Mouse (Mus musculus): ENCODE results near the gene Nap1l5.
A peak's percentile ranks its signal among the peaks of the same experiment; 100 is the strongest.

Gene Nap1l5

GRCm38 (mm10) chr6:58904551-58904950, 2.3 kb downstream of the Nap1l5 start:
- no peak for DNase-seq

- DNase-seq, result peak; percentile 51
Measured at GRCm38 (mm10) chr6:58903171-58903570, 3.7 kb downstream of the Nap1l5 start.

GRCm38 (mm10) chr6:58900536-58900935, 6.3 kb downstream of the Nap1l5 start:
- DNase-seq, result no peak

GRCm38 (mm10) chr6:58899076-58899475, 7.8 kb downstream of the Nap1l5 start:
- no peak for DNase-seq

- no peak for DNase-seq
Measured at GRCm38 (mm10) chr6:58896648-58897047, 10.2 kb downstream of the Nap1l5 start.

- DNase-seq, result no peak
Measured at GRCm38 (mm10) chr6:58894994-58895393, 11.9 kb downstream of the Nap1l5 start.

GRCm38 (mm10) chr6:58893307-58893706, 13.6 kb downstream of the Nap1l5 start:
- no peak for DNase-seq

- no peak for DNase-seq
Measured at GRCm38 (mm10) chr6:58889917-58890316, 17.0 kb downstream of the Nap1l5 start.

- no peak for DNase-seq
Measured at GRCm38 (mm10) chr6:58882271-58882670, 24.6 kb downstream of the Nap1l5 start.

GRCm38 (mm10) chr6:58881363-58881762, 25.5 kb downstream of the Nap1l5 start:
- no peak for DNase-seq

GRCm38 (mm10) chr6:58880861-58881260, 26.0 kb downstream of the Nap1l5 start:
- no peak for DNase-seq

GRCm38 (mm10) chr6:58879987-58880386, 26.9 kb downstream of the Nap1l5 start:
- no peak for DNase-seq

GRCm38 (mm10) chr6:58879572-58879971, 27.3 kb downstream of the Nap1l5 start:
- no peak for DNase-seq

- peak; percentile 53 for DNase-seq
Measured at GRCm38 (mm10) chr6:58867858-58868257, 39.0 kb downstream of the Nap1l5 start.

GRCm38 (mm10) chr6:58863631-58864235, 43.1 kb downstream of the Nap1l5 start:
- DNase-seq, result no peak

GRCm38 (mm10) chr6:58862446-58862993, 44.4 kb downstream of the Nap1l5 start:
- DNase-seq, result no peak

GRCm38 (mm10) chr6:58859517-58859916, 47.4 kb downstream of the Nap1l5 start:
- DNase-seq, result no peak

GRCm38 (mm10) chr6:58856494-58856893, 50.4 kb downstream of the Nap1l5 start:
- DNase-seq, result no peak

- DNase-seq, result no peak
Measured at GRCm38 (mm10) chr6:58855676-58856367, 51.1 kb downstream of the Nap1l5 start.
